9 mouse cellular contexts compared by ENCODE assay signal in genomic region chr13:35581616-35582015, GRCm38 (mm10).
A peak's percentile ranks its signal among the peaks of the same experiment; 100 is the strongest.
DNase-seq lines count a peak whose midpoint lies in the region; ATAC-seq and TF ChIP-seq lines count a peak whose summit lies in the region.
"Had no signal": no experiment of that assay in that cellular context is flagged by ENCODE, and none has a peak within 500 bp of the region (broad histone marks: within the 10 kb centered on the region; RNA-seq: fewer than 3 reads in every experiment).

No protein-coding gene starts in this region.

- no peak overlapping the region for H3K4me3 ChIP-seq in kidney, postnatal 0 days (replicated peaks; ENCODE audit: low read depth, low read length)
- no peak overlapping the region for H3K4me3 ChIP-seq in embryonic facial prominence, embryonic 10.5 days
- H3K4me3 ChIP-seq in midbrain, embryonic 12.5 days, result no peak overlapping the region
- H3K4me3 ChIP-seq: myocyte had no signal

- no peaks in the 10 kb centered on the region for H3K9me3 ChIP-seq in kidney, postnatal 0 days (replicated peaks; ENCODE audit: low read length)
- H3K9me3 ChIP-seq in embryonic facial prominence, embryonic 10.5 days, result no peaks in the 10 kb centered on the region
- no peaks in the 10 kb centered on the region for H3K9me3 ChIP-seq in midbrain, embryonic 12.5 days

- no peak for TF ChIP-seq CTCF in kidney, postnatal 0 days (IDR thresholded peaks at IDR 0.05; ENCODE audit: low read depth)

- no peaks in the 10 kb centered on the region for H3K36me3 ChIP-seq in kidney, postnatal 0 days (ENCODE audit: insufficient read depth, low read length)
- no peaks in the 10 kb centered on the region for H3K36me3 ChIP-seq in embryonic facial prominence, embryonic 10.5 days (replicated peaks)
- H3K36me3 ChIP-seq in midbrain, embryonic 12.5 days, result no peaks in the 10 kb centered on the region

- H3K4me1 ChIP-seq in kidney, postnatal 0 days (replicated peaks; ENCODE audit: insufficient read depth, low read length), result no peaks in the 10 kb centered on the region
- H3K4me1 ChIP-seq in embryonic facial prominence, embryonic 10.5 days, result peaks cover 4% of the 10 kb centered on the region
- no peaks in the 10 kb centered on the region for H3K4me1 ChIP-seq in midbrain, embryonic 12.5 days

- H3K27ac ChIP-seq in kidney, postnatal 0 days, result no peak overlapping the region
- no peak overlapping the region for H3K27ac ChIP-seq in embryonic facial prominence, embryonic 10.5 days (replicated peaks)
- H3K27ac ChIP-seq in midbrain, embryonic 12.5 days (replicated peaks), result no peak overlapping the region

- no peak for ATAC-seq in kidney, postnatal 0 days (replicated peaks; ENCODE audit: low FRiP score, low read depth)
- peak; percentile 71 for ATAC-seq in midbrain, embryonic 12.5 days (ENCODE audit: low FRiP score, low read depth)
- no peak for ATAC-seq in frontal cortex, adult (ENCODE audit: low TSS enrichment)

- H3K9ac ChIP-seq in kidney, postnatal 0 days (ENCODE audit: low read depth, low read length), result no peak overlapping the region
- H3K9ac ChIP-seq in midbrain, embryonic 12.5 days (replicated peaks), result no peak overlapping the region

- 25% methylated on average over 3 of the region's 3 CpGs for WGBS in kidney, postnatal 0 days
- 12% methylated on average over 3 of the region's 3 CpGs for WGBS in embryonic facial prominence, embryonic 10.5 days
- 27% methylated on average over 3 of the region's 3 CpGs for WGBS in midbrain, embryonic 12.5 days

- peak; percentile 57 for DNase-seq in kidney, postnatal 0 days (ENCODE audit: low spot score)
- DNase-seq in kidney, adult 11 months, result no peak
- DNase-seq in brain, adult 2 months (ENCODE audit: low read depth, low spot score), result peak; percentile 46
- DNase-seq in embryonic facial prominence, embryonic 10.5 days (ENCODE audit: low spot score), result peak; percentile 75
- DNase-seq in urinary bladder, adult 18-20 months (ENCODE audit: low spot score in 2 of 2), result no peak
- DNase-seq: cerebellum, adult 9-10 months had no signal

- no peak overlapping the region for H3K4me2 ChIP-seq in kidney, postnatal 0 days (ENCODE audit: low read length)
- no peak overlapping the region for H3K4me2 ChIP-seq in midbrain, embryonic 12.5 days (replicated peaks)

- H3K27me3 ChIP-seq in kidney, postnatal 0 days (ENCODE audit: insufficient read depth, low read length), result no peaks in the 10 kb centered on the region
- H3K27me3 ChIP-seq in embryonic facial prominence, embryonic 10.5 days (replicated peaks; ENCODE audit: low read depth, poor library complexity, severe bottlenecking), result no peaks in the 10 kb centered on the region
- no peaks in the 10 kb centered on the region for H3K27me3 ChIP-seq in midbrain, embryonic 12.5 days

Comparison
In these comparisons a context has a peak if more than half of its experiments do, and no peak if none do; other contexts are left out.
1. DNase-seq: peak in kidney, postnatal 0 days (single experiment), brain, adult 2 months (single experiment) and embryonic facial prominence, embryonic 10.5 days (single experiment); none in kidney, adult 11 months (single experiment) and urinary bladder, adult 18-20 months (0 of 2).